Mouse (Mus musculus) kidney, embryonic 14.5 days (tissue): ENCODE results near the gene Cadm1. TPM values are rescaled to one million over a fixed set of nuclear protein-coding genes. Genes with fewer than 3 reads are reported as not detected.

ENCODE experiments used
- ATAC-seq: fragments of 200-750 bp; cut with Nextera tagmentation; 2 replicates; pipeline ENCODE4 v1.8.0; 2017; ENCODE audit warnings: moderate number of reproducible peaks, mild to moderate bottlenecking, moderate TSS enrichment, moderate library complexity; ENCODE audit not compliant: low FRiP score, low TSS enrichment
- H3K27ac ChIP-seq: fragments of 300-500 bp; sonication (generic); 2 replicates; pipeline ENCODE4 v1.5.1; 2014; ENCODE audit warnings: low read depth, mild to moderate bottlenecking, low read length, moderate library complexity, mixed read lengths
- H3K27me3 ChIP-seq: fragments of 300-500 bp; sonication (generic); 2 replicates; pipeline ENCODE4 v1.6.1; 2014; ENCODE audit warnings: mild to moderate bottlenecking, low read length; ENCODE audit not compliant: control insufficient read depth, insufficient read depth
- H3K36me3 ChIP-seq: fragments of 300-500 bp; sonication (generic); 2 replicates; pipeline ENCODE4 v1.6.1; 2014; ENCODE audit warnings: low read length, mixed read lengths; ENCODE audit not compliant: control insufficient read depth, insufficient read depth
- H3K4me1 ChIP-seq: fragments of 300-500 bp; sonication (generic); 2 replicates; pipeline ENCODE4 v1.6.1; 2014; ENCODE audit warnings: low read length, mixed read lengths; ENCODE audit not compliant: control insufficient read depth, insufficient read depth
- H3K4me2 ChIP-seq: fragments of 300-500 bp; sonication (generic); replicated peaks from 2 replicates; pipeline ENCODE4 v1.6.1; 2014; ENCODE audit warnings: low read depth, mild to moderate bottlenecking, low read length
- H3K4me3 ChIP-seq: fragments of 300-500 bp; sonication (generic); 2 replicates; pipeline ENCODE4 v1.5.1; 2014; ENCODE audit warnings: mild to moderate bottlenecking, low read length
- H3K9ac ChIP-seq: fragments of 300-500 bp; sonication (generic); 2 replicates; pipeline ENCODE4 v1.6.1; 2014; ENCODE audit warnings: low read depth, mild to moderate bottlenecking, low read length, moderate library complexity
- H3K9me3 ChIP-seq: fragments of 300-500 bp; sonication (generic); 2 replicates; pipeline ENCODE4 v1.6.1; 2016; ENCODE audit warnings: low read length; ENCODE audit not compliant: control insufficient read depth
- WGBS: fragments of 180-500 bp; shearing (Covaris S2); extraction: QIAGEN DNeasy Blood & Tissue Kit; methylation state at CpG from one replicate; pipeline ENCODE4 v1.1.7; 2014; 5-methylcytosine and 5-hydroxymethylcytosine counted together
- polyA plus RNA-seq: library from polyadenylated mRNA; unstranded; fragments of >200 nt; fragmentation: Nextera tagmentation; extraction: Ambion mirVana; gene quantifications from 2 replicates; pipeline ENCODE4 v1.2.1, GENCODE M21; 2014

Cadm1 gene
- polyA plus RNA-seq, 1 experiment from 2014 or later = 92.1 TPM

DNA sequence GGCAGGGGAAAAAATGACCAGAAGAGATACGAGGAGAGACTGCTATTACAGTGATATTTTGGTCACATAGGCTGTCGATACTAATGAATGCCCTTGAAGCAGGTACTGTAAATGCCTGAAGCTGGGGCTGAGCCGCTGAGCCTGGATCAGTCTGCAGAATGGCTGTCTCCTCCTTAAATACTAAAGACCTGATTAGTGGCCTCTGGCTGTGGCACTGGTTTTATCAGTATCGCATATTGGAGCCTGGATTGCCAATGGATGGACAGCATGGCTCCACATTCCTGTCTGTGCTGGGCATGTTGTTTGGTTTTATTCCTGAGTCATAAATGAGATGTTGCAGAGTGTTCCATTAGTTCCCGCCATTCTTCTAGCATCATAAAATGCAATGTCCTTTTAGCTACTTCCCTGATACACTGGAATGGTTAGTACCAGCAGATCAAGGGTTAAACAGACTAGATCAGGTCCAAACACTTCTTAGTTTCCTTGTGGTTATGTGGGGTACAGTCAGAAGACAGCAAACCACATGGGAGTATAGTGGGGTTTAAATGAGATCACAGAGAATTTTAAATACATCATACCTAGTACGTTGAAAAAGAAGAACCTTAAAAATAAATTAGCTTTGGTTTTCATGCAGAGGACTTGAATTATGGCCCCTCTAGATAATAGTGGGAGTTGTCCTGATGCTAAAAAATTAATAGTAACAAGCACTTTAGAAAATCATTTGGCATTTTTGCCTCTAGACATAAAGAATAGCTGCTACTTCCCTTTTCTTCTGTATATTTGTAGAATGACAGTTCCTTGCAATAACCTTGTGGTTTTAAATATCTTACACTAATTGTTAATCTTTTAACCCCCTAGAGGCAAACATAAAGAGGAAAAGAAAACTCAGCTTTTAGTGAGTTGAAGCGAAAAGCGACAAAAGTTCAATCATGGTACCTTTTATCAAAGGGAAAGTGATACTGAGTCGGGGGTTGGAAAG is 247.3 kb downstream of the Cadm1 start:
- no peak overlapping the region for H3K9ac ChIP-seq
- no peak overlapping the region for H3K27ac ChIP-seq
- no peak overlapping the region for H3K4me3 ChIP-seq
- no peaks in the 10 kb centered on the region for H3K36me3 ChIP-seq
- ATAC-seq = no peak
- no peak overlapping the region for H3K4me2 ChIP-seq
- 76% methylated on average over 9 of the region's 9 CpGs for WGBS
- peaks cover 7% of the 10 kb centered on the region; the same call in 1 of the 2 replicates for H3K4me1 ChIP-seq
- H3K27me3 ChIP-seq = no peaks in the 10 kb centered on the region
- H3K9me3 ChIP-seq = no peaks in the 10 kb centered on the region

DNA sequence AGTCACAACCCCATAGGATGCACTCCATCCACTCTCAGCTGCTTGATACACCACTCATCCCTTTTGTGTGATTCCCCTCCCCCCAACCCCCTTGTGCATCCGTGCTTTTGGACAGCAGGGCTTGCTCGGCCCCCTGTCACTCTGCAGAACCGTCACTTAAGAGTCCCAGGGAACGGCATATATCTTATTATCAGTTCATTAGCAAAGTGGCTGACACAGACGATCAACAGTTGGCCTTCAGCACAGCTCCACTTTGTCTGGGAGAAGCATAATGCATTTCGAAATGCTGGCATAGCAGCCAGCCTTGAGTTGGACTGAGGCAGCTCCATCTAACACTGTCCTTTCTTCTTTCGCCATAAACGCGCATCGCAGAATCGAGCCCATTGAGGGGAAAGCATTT is 248.5 kb downstream of the Cadm1 start:
- Histone ChIP-seq H3K4me2 (no peak overlapping the region), H3K9ac (no peak overlapping the region), H3K4me1 (0 out of 2 replicates have a peak, but pooled peaks cover 3% of the 10 kb centered on the region), H3K27ac (no peak overlapping the region), H3K36me3 (no peaks in the 10 kb centered on the region), H3K9me3 (no peaks in the 10 kb centered on the region), H3K27me3 (no peaks in the 10 kb centered on the region), H3K4me3 (no peak overlapping the region)
- WGBS = 70% methylated on average over 11 of the region's 11 CpGs
- ATAC-seq = no peak

DNA sequence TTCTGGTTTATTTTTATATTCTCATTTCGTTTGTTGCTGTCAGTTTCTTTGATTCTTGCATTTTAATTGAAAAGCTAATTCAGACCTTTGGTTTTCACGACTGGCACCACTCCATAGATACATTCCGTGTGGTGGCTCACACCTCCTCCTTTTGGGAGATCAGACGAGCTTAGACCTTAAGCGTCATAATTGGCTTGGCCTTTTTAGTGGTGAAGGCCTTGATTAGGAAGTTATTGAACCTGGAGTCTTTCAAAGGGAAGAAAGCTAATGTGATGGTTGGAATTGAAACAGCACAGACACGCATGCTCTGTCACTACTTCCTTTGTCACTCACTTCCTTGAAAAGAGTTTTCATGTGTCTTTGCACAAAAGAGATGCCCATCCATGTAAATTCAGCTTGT is 249.3 kb downstream of the Cadm1 start:
- no peaks in the 10 kb centered on the region for H3K36me3 ChIP-seq

DNA sequence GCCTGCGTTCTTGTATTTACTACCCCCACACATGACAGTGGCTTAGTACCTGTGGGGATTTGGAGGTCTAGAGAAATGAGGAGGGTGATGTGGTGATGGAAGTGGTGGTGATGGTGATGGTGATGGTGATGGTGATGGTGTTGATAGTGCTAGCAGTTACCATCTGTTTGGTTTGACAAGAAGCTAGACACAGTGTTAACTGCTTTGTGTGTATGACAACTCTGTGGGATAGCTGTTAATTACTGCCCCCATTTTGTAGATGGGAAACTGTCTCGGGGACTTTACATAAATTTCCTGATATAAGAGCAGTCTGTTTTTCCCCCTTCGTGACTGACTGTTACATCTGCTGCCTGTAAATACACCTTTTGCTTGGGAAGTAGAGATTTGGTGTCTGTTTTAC is 256.7 kb downstream of the Cadm1 start:
- no peak overlapping the region for H3K4me2 ChIP-seq
- peaks cover 5% of the 10 kb centered on the region; the same call in 1 of the 2 replicates for H3K36me3 ChIP-seq
- no peaks in the 10 kb centered on the region for H3K27me3 ChIP-seq
- H3K27ac ChIP-seq = no peak overlapping the region
- H3K9me3 ChIP-seq = no peaks in the 10 kb centered on the region
- H3K4me1 ChIP-seq = no peaks in the 10 kb centered on the region
- H3K9ac ChIP-seq = no peak overlapping the region
- 78% methylated on average over 3 of the region's 3 CpGs for WGBS
- no peak overlapping the region for H3K4me3 ChIP-seq
- no peak for ATAC-seq

More for the DNA sequence above, 249.3 kb downstream of the Cadm1 start:
- WGBS = 76% methylated on average over 6 of the region's 6 CpGs
- H3K4me1 ChIP-seq = 0 out of 2 replicates have a peak, but pooled peaks cover 3% of the 10 kb centered on the region
- H3K27me3 ChIP-seq = no peaks in the 10 kb centered on the region
- no peak overlapping the region for H3K27ac ChIP-seq
- H3K9me3 ChIP-seq = no peaks in the 10 kb centered on the region
- H3K9ac ChIP-seq = no peak overlapping the region
- H3K4me2 ChIP-seq = no peak overlapping the region
- no peak for ATAC-seq
- H3K4me3 ChIP-seq = no peak overlapping the region

DNA sequence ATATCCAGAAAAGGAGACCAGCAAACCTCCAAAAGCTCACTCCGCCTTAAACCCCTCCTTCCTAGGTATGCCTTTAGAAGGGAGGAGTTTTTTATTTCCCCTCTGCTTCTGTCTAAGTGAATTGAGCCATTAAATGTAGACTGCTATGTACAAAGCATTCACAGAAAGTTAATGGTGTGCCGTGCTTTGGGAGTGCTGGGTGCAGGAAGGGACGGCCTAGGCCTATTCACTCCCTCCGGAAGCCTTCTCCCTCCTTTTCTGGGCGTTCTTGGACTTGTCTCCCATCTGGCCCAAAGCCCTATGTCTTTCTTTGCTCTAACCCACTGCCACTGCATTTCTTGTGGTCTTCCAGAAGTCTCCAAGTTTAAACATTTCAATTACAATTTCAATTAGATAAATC is 268.5 kb downstream of the Cadm1 start:
- 88% methylated on average over 5 of the region's 5 CpGs for WGBS
- no peak for ATAC-seq

DNA sequence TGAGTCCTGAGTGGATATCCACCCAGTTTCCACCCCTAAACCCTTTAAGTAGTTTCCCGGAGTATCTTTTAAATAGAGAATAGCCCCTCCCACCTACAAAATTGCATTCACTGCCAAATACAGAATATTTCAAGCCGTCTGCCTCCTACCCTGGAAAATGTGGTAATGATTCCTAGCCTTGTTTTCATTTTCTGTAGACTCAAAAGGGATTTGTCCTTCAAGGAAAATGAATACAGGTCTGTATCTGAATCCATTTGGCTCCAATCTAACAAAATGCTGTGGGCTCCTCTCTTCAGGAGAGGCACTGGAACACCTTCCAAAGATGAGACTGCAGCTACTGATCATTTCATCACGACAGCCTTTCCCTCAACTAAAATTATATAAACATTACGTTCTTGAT is 271.3 kb downstream of the Cadm1 start:
- no peak for ATAC-seq
- 78% methylated on average over 4 of the region's 4 CpGs for WGBS
- H3K9me3 ChIP-seq = no peaks in the 10 kb centered on the region

More for the DNA sequence above, 268.5 kb downstream of the Cadm1 start:
- Histone ChIP-seq H3K9ac (no peak overlapping the region), H3K36me3 (peaks cover 3% of the 10 kb centered on the region; the same call in 1 of the 2 replicates), H3K27ac (no peak overlapping the region), H3K9me3 (no peaks in the 10 kb centered on the region), H3K4me1 (no peaks in the 10 kb centered on the region), H3K27me3 (no peaks in the 10 kb centered on the region), H3K4me3 (no peak overlapping the region), H3K4me2 (no peak overlapping the region)

DNA sequence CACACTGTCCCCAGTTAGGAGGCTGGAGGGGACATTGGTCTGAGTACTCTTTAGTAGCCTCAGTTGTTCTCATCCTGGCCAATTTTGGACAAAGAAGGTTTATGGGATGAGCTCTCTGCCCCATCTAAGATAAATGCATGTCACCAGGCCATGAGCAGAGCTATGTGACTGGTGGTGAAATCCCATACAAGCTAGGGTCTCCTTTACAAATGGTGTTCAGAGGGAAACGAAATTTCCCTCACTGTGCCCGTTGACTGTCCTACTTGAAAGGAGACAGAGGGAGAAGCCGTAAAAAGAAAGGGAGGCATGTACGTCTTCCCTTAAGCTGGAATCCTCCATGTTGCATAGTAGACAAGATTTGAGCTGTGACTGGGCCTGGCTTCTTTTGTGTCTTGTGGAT is 272.6 kb downstream of the Cadm1 start:
- no peak for ATAC-seq
- H3K9me3 ChIP-seq = no peaks in the 10 kb centered on the region
- H3K9ac ChIP-seq = no peak overlapping the region
- no peaks in the 10 kb centered on the region for H3K27me3 ChIP-seq
- WGBS = 86% methylated on average over 4 of the region's 4 CpGs
- H3K4me1 ChIP-seq = no peaks in the 10 kb centered on the region
- no peak overlapping the region for H3K4me3 ChIP-seq
- peaks cover 3% of the 10 kb centered on the region; the same call in 1 of the 2 replicates for H3K36me3 ChIP-seq
- no peak overlapping the region for H3K4me2 ChIP-seq
- H3K27ac ChIP-seq = no peak overlapping the region

More for the DNA sequence above, 271.3 kb downstream of the Cadm1 start:
- no peaks in the 10 kb centered on the region for H3K4me1 ChIP-seq
- H3K4me2 ChIP-seq = no peak overlapping the region
- H3K36me3 ChIP-seq = peaks cover 3% of the 10 kb centered on the region; the same call in 1 of the 2 replicates
- H3K9ac ChIP-seq = no peak overlapping the region
- no peak overlapping the region for H3K4me3 ChIP-seq
- no peak overlapping the region for H3K27ac ChIP-seq
- H3K27me3 ChIP-seq = no peaks in the 10 kb centered on the region

DNA sequence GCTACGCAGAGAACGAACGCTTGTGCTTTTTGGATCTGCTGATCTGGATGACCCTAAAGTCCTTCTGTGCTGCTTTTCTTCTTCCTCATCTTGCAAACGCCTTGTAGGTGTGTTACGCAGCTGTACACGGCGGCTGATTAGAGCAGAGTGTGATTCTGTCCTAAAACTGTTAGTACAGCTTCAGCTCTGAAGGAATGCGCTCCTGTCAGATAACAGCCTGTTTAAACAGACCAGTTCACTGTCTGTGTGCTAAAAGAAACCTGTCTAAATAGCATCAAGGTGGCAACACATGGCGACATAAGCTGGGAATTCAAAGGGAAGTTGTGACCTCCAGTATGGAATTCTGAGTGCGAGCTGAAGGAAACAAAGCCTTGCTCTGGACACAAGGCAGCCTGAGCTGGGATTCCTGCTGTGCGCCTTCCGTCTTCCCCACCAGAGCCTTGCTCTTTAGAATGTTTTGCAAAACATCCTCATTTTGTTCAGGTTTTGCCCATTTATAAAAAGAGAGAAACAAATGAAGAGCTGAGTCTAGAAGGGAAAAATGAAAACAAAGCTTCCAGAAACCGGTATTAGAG is 273.6 kb downstream of the Cadm1 start:
- Histone ChIP-seq H3K4me3 (no peak overlapping the region), H3K27ac (no peak overlapping the region), H3K4me2 (no peak overlapping the region), H3K4me1 (no peaks in the 10 kb centered on the region), H3K9ac (no peak overlapping the region), H3K9me3 (no peaks in the 10 kb centered on the region), H3K27me3 (no peaks in the 10 kb centered on the region), H3K36me3 (peaks cover 3% of the 10 kb centered on the region; the same call in 1 of the 2 replicates)
- ATAC-seq = no peak
- WGBS = 84% methylated on average over 13 of the region's 13 CpGs

DNA sequence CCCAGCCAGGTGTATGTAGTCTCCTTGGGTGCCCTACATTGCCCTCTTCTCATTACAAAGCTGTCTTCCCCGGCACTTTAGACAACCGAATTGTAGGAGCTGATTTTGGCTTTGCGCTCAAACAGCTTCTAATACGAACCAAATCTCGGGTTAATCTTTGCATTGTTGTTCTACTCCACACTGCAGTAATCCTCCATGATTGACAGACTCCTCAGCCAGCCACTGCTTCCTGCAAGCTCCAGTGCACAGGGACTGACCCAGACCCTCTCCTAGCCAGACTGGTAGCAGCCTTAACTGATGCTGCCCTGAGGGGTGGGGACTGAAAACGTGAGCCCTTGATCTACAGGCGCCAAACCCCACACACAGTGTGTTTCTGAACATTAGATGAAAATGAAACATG is 275.7 kb downstream of the Cadm1 start:
- no peak for ATAC-seq
- no peak overlapping the region for H3K4me3 ChIP-seq

More for the DNA sequence above, 275.7 kb downstream of the Cadm1 start:
- H3K4me1 ChIP-seq = no peaks in the 10 kb centered on the region
- H3K9ac ChIP-seq = no peak overlapping the region
- H3K36me3 ChIP-seq = no peaks in the 10 kb centered on the region
- no peaks in the 10 kb centered on the region for H3K9me3 ChIP-seq
- no peaks in the 10 kb centered on the region for H3K27me3 ChIP-seq
- H3K27ac ChIP-seq = no peak overlapping the region
- H3K4me2 ChIP-seq = no peak overlapping the region
- WGBS = 64% methylated on average over 7 of the region's 7 CpGs
